Mouse (Mus musculus): ENCODE data around the gene Qrich2.

DNA sequence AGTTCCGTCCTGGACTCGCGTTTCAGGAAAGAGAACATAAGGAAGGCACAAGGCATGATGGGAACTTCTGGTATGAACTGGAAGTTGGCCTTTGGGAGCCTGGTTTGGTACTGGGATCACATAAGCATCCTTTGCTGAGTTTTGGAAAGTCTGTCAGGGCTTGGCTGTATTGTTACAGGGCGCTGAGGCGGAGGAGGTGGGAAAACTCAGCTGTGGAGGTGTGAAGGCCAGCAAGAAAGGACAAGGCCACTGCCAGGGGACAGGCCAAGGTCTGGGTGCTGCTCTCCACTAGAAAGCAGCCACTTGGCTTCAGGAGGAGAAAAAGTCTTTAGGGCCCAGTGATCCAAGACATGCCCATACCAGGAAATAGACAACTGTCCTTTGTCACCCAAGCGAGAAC, 22.7 kb downstream of the Qrich2 start:
- TF ChIP-seq POLR2A (IDR thresholded peaks at IDR 0.05; ENCODE audit: insufficient read depth, low read depth, low read length) (no peak), CTCF (IDR thresholded peaks at IDR 0.05) (no peak), EP300 (IDR thresholded peaks at IDR 0.05; ENCODE audit: insufficient read depth, low read depth, low read length) (no peak)
